Mouse (Mus musculus) splenic B cell, adult 2 months (primary cell): ENCODE results near the gene Ryk.
"Not testable (repeated sequence)": the region's sequence is repeated elsewhere in the genome, so short reads cannot be mapped to it uniquely, and the experiment has no call there.

ENCODE experiments used
- DNase-seq: peaks from one replicate; pipeline ENCODE4 v3.0.0-alpha.2; 2011; ENCODE audit warnings: low read depth, low spot score
- H3K27me3 ChIP-seq: 2 replicates; pipeline ENCODE4 v1.6.1; 2012; ENCODE audit warnings: mild to moderate bottlenecking, low read length, moderate library complexity, mixed read lengths; ENCODE audit not compliant: control insufficient read depth, poor library complexity, insufficient read depth, severe bottlenecking
- H3K36me3 ChIP-seq: 2 replicates; pipeline ENCODE4 v1.6.1; 2012; ENCODE audit warnings: mild to moderate bottlenecking, low read length, moderate library complexity, mixed read lengths; ENCODE audit not compliant: control insufficient read depth, poor library complexity, insufficient read depth, severe bottlenecking

The Ryk gene

GRCm38 (mm10) chr9:102907521-102908246 is 73.0 kb downstream of the Ryk start:
- no peak for DNase-seq
- no peaks in the 10 kb centered on the region for H3K27me3 ChIP-seq
- no peaks in the 10 kb centered on the region for H3K36me3 ChIP-seq

- Histone ChIP-seq H3K36me3 (no peaks in the 10 kb centered on the region), H3K27me3 (no peaks in the 10 kb centered on the region)
- no peak for DNase-seq
These were observed 76.8 kb downstream of the Ryk start for GRCm38 (mm10) chr9:102911526-102911925.

- no peaks in the 10 kb centered on the region for H3K36me3 ChIP-seq
- DNase-seq, result no peak
- H3K27me3 ChIP-seq, result no peaks in the 10 kb centered on the region
These were observed 77.9 kb downstream of the Ryk start for GRCm38 (mm10) chr9:102912516-102913035.

GRCm38 (mm10) chr9:102913597-102913996 is 78.9 kb downstream of the Ryk start:
- DNase-seq, H3K27me3 ChIP-seq, H3K36me3 ChIP-seq: not testable (repeated sequence)

GRCm38 (mm10) chr9:102914583-102914982 is 79.9 kb downstream of the Ryk start:
- no peak for DNase-seq
- Histone ChIP-seq H3K27me3 (no peaks in the 10 kb centered on the region), H3K36me3 (no peaks in the 10 kb centered on the region)

GRCm38 (mm10) chr9:102915292-102915854 is 80.7 kb downstream of the Ryk start:
- DNase-seq, result no peak
- H3K27me3 ChIP-seq, result no peaks in the 10 kb centered on the region
- H3K36me3 ChIP-seq, result no peaks in the 10 kb centered on the region

GRCm38 (mm10) chr9:102916076-102916475 is 81.4 kb downstream of the Ryk start:
- H3K27me3 ChIP-seq, result no peaks in the 10 kb centered on the region
- no peak for DNase-seq
- no peaks in the 10 kb centered on the region for H3K36me3 ChIP-seq

GRCm38 (mm10) chr9:102917532-102918129 is 82.9 kb downstream of the Ryk start:
- no peaks in the 10 kb centered on the region for H3K27me3 ChIP-seq
- H3K36me3 ChIP-seq, result no peaks in the 10 kb centered on the region
- DNase-seq, result no peak

GRCm38 (mm10) chr9:102919486-102919885 is 84.8 kb downstream of the Ryk start:
- H3K36me3 ChIP-seq, result no peaks in the 10 kb centered on the region

GRCm38 (mm10) chr9:102921791-102922190 is 87.1 kb downstream of the Ryk start:
- no peaks in the 10 kb centered on the region for H3K27me3 ChIP-seq
- H3K36me3 ChIP-seq, result no peaks in the 10 kb centered on the region
- DNase-seq, result no peak

More at GRCm38 (mm10) chr9:102919486-102919885, 84.8 kb downstream of the Ryk start:
- DNase-seq, result no peak
- no peaks in the 10 kb centered on the region for H3K27me3 ChIP-seq

- DNase-seq, result no peak
- H3K27me3 ChIP-seq, result no peaks in the 10 kb centered on the region
These were observed 88.2 kb downstream of the Ryk start for GRCm38 (mm10) chr9:102922866-102923434.

GRCm38 (mm10) chr9:102923836-102924235 is 89.1 kb downstream of the Ryk start:
- DNase-seq, result no peak

More at GRCm38 (mm10) chr9:102922866-102923434, 88.2 kb downstream of the Ryk start:
- H3K36me3 ChIP-seq, result no peaks in the 10 kb centered on the region

GRCm38 (mm10) chr9:102924627-102925316 is 90.1 kb downstream of the Ryk start:
- H3K36me3 ChIP-seq, result no peaks in the 10 kb centered on the region
- no peak for DNase-seq
- no peaks in the 10 kb centered on the region for H3K27me3 ChIP-seq

More at GRCm38 (mm10) chr9:102923836-102924235, 89.1 kb downstream of the Ryk start:
- Histone ChIP-seq H3K27me3 (no peaks in the 10 kb centered on the region), H3K36me3 (no peaks in the 10 kb centered on the region)

- Histone ChIP-seq H3K27me3 (no peaks in the 10 kb centered on the region), H3K36me3 (no peaks in the 10 kb centered on the region)
These were observed 91.4 kb downstream of the Ryk start for GRCm38 (mm10) chr9:102926137-102926536.

More at GRCm38 (mm10) chr9:102926137-102926536, 91.4 kb downstream of the Ryk start:
- DNase-seq, result no peak
